12 mouse cellular contexts compared by ENCODE assay signal in genomic region chr11:87270958-87271357, GRCm38 (mm10).
DNase-seq lines count a peak whose midpoint lies in the region; ATAC-seq and TF ChIP-seq lines count a peak whose summit lies in the region.
"Had no signal": no experiment of that assay in that cellular context is flagged by ENCODE, and none has a peak within 500 bp of the region (broad histone marks: within the 10 kb centered on the region; RNA-seq: fewer than 3 reads in every experiment).

No protein-coding gene starts in this region.

- no peak for DNase-seq in layer of hippocampus, adult 2 months (ENCODE audit: low spot score in 2 of 2)
- DNase-seq in layer of hippocampus, postnatal 36 days, result no peak
- DNase-seq in embryonic facial prominence, embryonic 11.5 days (ENCODE audit: low spot score), result peak; percentile 27
- DNase-seq in kidney, postnatal 14 days, result peak; percentile 47
- DNase-seq in adrenal gland, adult (ENCODE audit: inconsistent age in 2 of 2, low spot score in 1 of 2), result no peak
- DNase-seq in adrenal gland, postnatal 4 days (ENCODE audit: low spot score in 2 of 2), result no peak
- DNase-seq: lung, postnatal 14 days had no signal

- no peaks in the 10 kb centered on the region for H3K9me3 ChIP-seq in embryonic facial prominence, embryonic 11.5 days (replicated peaks; ENCODE audit: control insufficient read depth, low read length)
- H3K9me3 ChIP-seq in forebrain, embryonic 16.5 days (ENCODE audit: control insufficient read depth, low read length), result 0 out of 2 replicates have a peak, but pooled peaks cover 2% of the 10 kb centered on the region
- H3K9me3 ChIP-seq: heart, embryonic 15.5 days; limb, embryonic 15.5 days had no signal

- H3K4me2 ChIP-seq in embryonic facial prominence, embryonic 11.5 days (ENCODE audit: low read depth, low read length), result no peak overlapping the region
- H3K4me2 ChIP-seq in forebrain, embryonic 16.5 days (ENCODE audit: low read length), result no peak overlapping the region
- H3K4me2 ChIP-seq: heart, embryonic 15.5 days; limb, embryonic 15.5 days had no signal

- H3K4me1 ChIP-seq in embryonic facial prominence, embryonic 11.5 days (ENCODE audit: control insufficient read depth, insufficient read depth, low read length), result no peaks in the 10 kb centered on the region
- H3K4me1 ChIP-seq in forebrain, embryonic 16.5 days (replicated peaks; ENCODE audit: control insufficient read depth, insufficient read depth, low read length), result peaks cover 7% of the 10 kb centered on the region
- H3K4me1 ChIP-seq: limb, embryonic 15.5 days had no signal

- no peak for TF ChIP-seq CTCF in layer of hippocampus, adult 2 months (conservative IDR thresholded peaks at IDR 0.05)

- no peak for ATAC-seq in embryonic facial prominence, embryonic 11.5 days (replicated peaks; ENCODE audit: insufficient number of reproducible peaks, low FRiP score, low TSS enrichment, low read depth)
- ATAC-seq in forebrain, embryonic 16.5 days, result peak; percentile 43; the same call in 1 of the 2 replicates
- no peak for ATAC-seq in monocyte, adult 5-6 weeks (replicated peaks; ENCODE audit: insufficient number of reproducible peaks, low FRiP score, low TSS enrichment, poor library complexity, severe bottlenecking)

- H3K27me3 ChIP-seq in embryonic facial prominence, embryonic 11.5 days (ENCODE audit: control insufficient read depth, insufficient read depth, low read length), result no peaks in the 10 kb centered on the region
- no peaks in the 10 kb centered on the region for H3K27me3 ChIP-seq in forebrain, embryonic 16.5 days (replicated peaks; ENCODE audit: control insufficient read depth, insufficient read depth, low read length)
- H3K27me3 ChIP-seq: CH12.LX; heart, embryonic 15.5 days; limb, embryonic 15.5 days had no signal

- no peak overlapping the region for H3K9ac ChIP-seq in embryonic facial prominence, embryonic 11.5 days (replicated peaks; ENCODE audit: low read length)
- no peak overlapping the region for H3K9ac ChIP-seq in forebrain, embryonic 16.5 days (replicated peaks; ENCODE audit: low read depth, low read length)
- H3K9ac ChIP-seq: heart, embryonic 15.5 days; limb, embryonic 15.5 days had no signal

- H3K27ac ChIP-seq in layer of hippocampus, adult 2 months, result peak overlapping the region; percentile 61; the same call in 1 of the 2 replicates
- H3K27ac ChIP-seq in embryonic facial prominence, embryonic 11.5 days (replicated peaks; ENCODE audit: low read depth, low read length), result no peak overlapping the region
- H3K27ac ChIP-seq in forebrain, embryonic 16.5 days (ENCODE audit: low read length), result 0 out of 2 replicates have a peak overlapping the region, but pooled peaks have one; percentile 32
- H3K27ac ChIP-seq: heart, embryonic 15.5 days; limb, embryonic 15.5 days had no signal

- WGBS in embryonic facial prominence, embryonic 11.5 days, result 0% methylated on average over 2 of the region's 2 CpGs
- WGBS in forebrain, embryonic 16.5 days, result 4% methylated on average over 2 of the region's 2 CpGs

- H3K4me3 ChIP-seq in layer of hippocampus, adult 2 months, result no peak overlapping the region
- no peak overlapping the region for H3K4me3 ChIP-seq in embryonic facial prominence, embryonic 11.5 days (ENCODE audit: low read depth, low read length)
- no peak overlapping the region for H3K4me3 ChIP-seq in forebrain, embryonic 16.5 days (replicated peaks; ENCODE audit: low read length)
- H3K4me3 ChIP-seq: heart, embryonic 15.5 days; limb, embryonic 15.5 days had no signal

- H3K36me3 ChIP-seq in embryonic facial prominence, embryonic 11.5 days (replicated peaks; ENCODE audit: control insufficient read depth, insufficient read depth, low read depth, low read length), result no peaks in the 10 kb centered on the region
- no peaks in the 10 kb centered on the region for H3K36me3 ChIP-seq in forebrain, embryonic 16.5 days (ENCODE audit: control insufficient read depth, insufficient read depth)
- H3K36me3 ChIP-seq: heart, embryonic 15.5 days; limb, embryonic 15.5 days had no signal

Comparison
In these comparisons a context has a peak if more than half of its experiments do, and no peak if none do; other contexts are left out.
1. DNase-seq: peak in embryonic facial prominence, embryonic 11.5 days (single experiment) and kidney, postnatal 14 days (single experiment); none in layer of hippocampus, adult 2 months (0 of 2), layer of hippocampus, postnatal 36 days (0 of 2), adrenal gland, adult (0 of 2) and adrenal gland, postnatal 4 days (0 of 2).